Mouse (Mus musculus) heart, adult 2 months (tissue): ENCODE results near the gene Opa3. TPM values are rescaled to one million over a fixed set of nuclear protein-coding genes. Genes with fewer than 3 reads are reported as not detected.
A peak's percentile ranks its signal among the peaks of the same experiment; 100 is the strongest.

Experiments
- DNase-seq, 2 experiments: peaks; one replicate each; pipeline ENCODE4 v3.0.0; 2021
- H3K27ac ChIP-seq: fragments of 200-600 bp; 2 replicates; pipeline ENCODE4 v1.8.1; 2022
- H3K27me3 ChIP-seq: fragments of 200-500 bp; 2 replicates; pipeline ENCODE4 v1.6.1; 2012; ENCODE audit warnings: mild to moderate bottlenecking, low read length, inconsistent platforms, mixed read lengths; ENCODE audit not compliant: control insufficient read depth, insufficient read depth
- H3K36me3 ChIP-seq: fragments of 200-500 bp; 2 replicates; pipeline ENCODE4 v1.6.1; 2012; ENCODE audit warnings: low read length, inconsistent platforms; ENCODE audit not compliant: control insufficient read depth, insufficient read depth
- H3K4me1 ChIP-seq: fragments of 200-500 bp; 2 replicates; pipeline ENCODE4 v1.6.1; 2011; ENCODE audit warnings: low read length; ENCODE audit not compliant: control insufficient read depth, insufficient read depth
- H3K4me3 ChIP-seq: fragments of 200-600 bp; 2 replicates; pipeline ENCODE4 v1.8.1; 2022
- H3K79me2 ChIP-seq: fragments of 200-500 bp; replicated peaks from 2 replicates; pipeline ENCODE4 v1.6.1; 2012; ENCODE audit warnings: mild to moderate bottlenecking, inconsistent platforms, low read length, moderate library complexity, mixed read lengths; ENCODE audit not compliant: control insufficient read depth, insufficient read depth
- H3K9ac ChIP-seq: fragments of 200-500 bp; 2 replicates; pipeline ENCODE4 v1.6.1; 2012; ENCODE audit warnings: low read depth, mild to moderate bottlenecking, control low read depth, inconsistent platforms, low read length, mixed read lengths
- CTCF ChIP-seq: fragments of 200-600 bp; IDR thresholded peaks from 2 replicates; pipeline ENCODE4 v1.8.1; 2022; ENCODE audit warnings: antibody characterized with exemption, mild to moderate bottlenecking, moderate library complexity
- EP300 ChIP-seq: fragments of 200-500 bp; IDR thresholded peaks from 2 replicates; pipeline ENCODE4 v1.6.1; 2011; ENCODE audit warnings: low read depth, low read length, control low read depth; ENCODE audit not compliant: insufficient read depth
- POLR2A ChIP-seq: fragments of 200-500 bp; IDR thresholded peaks from 2 replicates; pipeline ENCODE4 v1.6.1; 2011; ENCODE audit warnings: mild to moderate bottlenecking, low read depth, low read length, control low read depth; ENCODE audit not compliant: insufficient read depth
- WGBS: fragments of 180-500 bp; shearing (Covaris S2); methylation state at CpG from one replicate; pipeline ENCODE4 v1.1.7; 2018; 5-methylcytosine and 5-hydroxymethylcytosine counted together
- intact Hi-C: fragments of 180-260 bp; cut with DNase I; formaldehyde crosslinking; loops from one replicate; pipeline ENCODE4 v1.15.1; 2025
- polyA plus RNA-seq: library from polyadenylated mRNA; depleted of rRNA; stranded (reverse); fragments of >200 nt; gene quantifications from 2 replicates; pipeline ENCODE4 v1.2.3, GENCODE M21; 2012
- total RNA-seq, 2 experiments: library from RNA; stranded (reverse); gene quantifications; 2 replicates each; pipeline ENCODE4 v1.2.3; 2021

Gene Opa3
- total and polyA plus RNA-seq, 3 experiments: 59.9 to 66.0 (median 64.6) TPM

- intact Hi-C loops: loop anchor here (5.0 kb wide), 2 partner anchors 115 to 135 kb away; partner anchors contain the start of gene Ercc1
- no peaks in the 10 kb centered on the region for H3K27me3 ChIP-seq
- peak; percentile 45 to 60 for DNase-seq
Observed at GRCm38 (mm10) chr7:19226817-19227797, 1.0 kb upstream of the Opa3 start.

GRCm38 (mm10) chr7:19228793-19229148, 637 bp downstream of the Opa3 start:
- intact Hi-C loops: loop anchor here (2.0 to 5.0 kb wide), 3 partner anchors 42 to 134 kb away; partner anchors contain the start of genes Ercc1 and Vasp
- Histone ChIP-seq H3K27me3 (no peaks in the 10 kb centered on the region), H3K27ac (peak overlapping the region; percentile 100), H3K4me3 (peak overlapping the region; percentile 84), H3K79me2 (peaks cover 1% of the 10 kb centered on the region; the same call in 1 of the 2 replicates), H3K36me3 (no peaks in the 10 kb centered on the region; the same call in 1 of the 2 replicates), H3K4me1 (peaks cover 9% of the 10 kb centered on the region; the same call in 1 of the 2 replicates), H3K9ac (peak overlapping the region; percentile 74)
- TF ChIP-seq CTCF (no peak), POLR2A (peak; percentile 79), EP300 (0 out of 2 replicates have a peak, but pooled peaks have one; percentile 4)
- under 1% methylated on average over 14 of the region's 14 CpGs for WGBS
- no peak for DNase-seq

More at GRCm38 (mm10) chr7:19226817-19227797, 1.0 kb upstream of the Opa3 start:
- peak overlapping the region; percentile 71 for H3K4me3 ChIP-seq
- peaks cover 8% of the 10 kb centered on the region; the same call in 1 of the 2 replicates for H3K4me1 ChIP-seq
- H3K36me3 ChIP-seq: no peaks in the 10 kb centered on the region; the same call in 1 of the 2 replicates
- TF ChIP-seq EP300 (0 out of 2 replicates have a peak, but pooled peaks have one; percentile 27), POLR2A (no peak), CTCF (no peak)
- no peaks in the 10 kb centered on the region; the same call in 1 of the 2 replicates for H3K79me2 ChIP-seq
- peak overlapping the region; percentile 82 for H3K9ac ChIP-seq
- peak overlapping the region; percentile 100 for H3K27ac ChIP-seq
- WGBS: 9% methylated on average over 20 of the region's 20 CpGs

- no peaks in the 10 kb centered on the region for H3K27me3 ChIP-seq
- H3K79me2 ChIP-seq: peaks cover 1% of the 10 kb centered on the region; the same call in 1 of the 2 replicates
- TF ChIP-seq CTCF: no peak
- no peak for TF ChIP-seq POLR2A
- TF ChIP-seq EP300: no peak
- peak overlapping the region; percentile 74 for H3K9ac ChIP-seq
- H3K27ac ChIP-seq: peak overlapping the region; percentile 100
- 20% methylated on average over 5 of the region's 5 CpGs for WGBS
- peak overlapping the region; percentile 84 for H3K4me3 ChIP-seq
- no peak for DNase-seq
- intact Hi-C loops: loop anchor here (2.0 to 5.0 kb wide), 3 partner anchors 41 to 133 kb away; partner anchors contain the start of genes Ercc1 and Vasp
- H3K4me1 ChIP-seq: peaks cover 9% of the 10 kb centered on the region; the same call in 1 of the 2 replicates
- no peaks in the 10 kb centered on the region; the same call in 1 of the 2 replicates for H3K36me3 ChIP-seq
Observed at GRCm38 (mm10) chr7:19229404-19229803, 1.3 kb downstream of the Opa3 start.

- Histone ChIP-seq H3K27ac (0 out of 2 replicates have a peak overlapping the region, but pooled peaks have one; percentile 5), H3K4me3 (no peak overlapping the region), H3K27me3 (no peaks in the 10 kb centered on the region), H3K79me2 (peaks cover 5% of the 10 kb centered on the region), H3K9ac (no peak overlapping the region), H3K4me1 (peaks cover 11% of the 10 kb centered on the region; the same call in 1 of the 2 replicates), H3K36me3 (no peaks in the 10 kb centered on the region; the same call in 1 of the 2 replicates)
- TF ChIP-seq CTCF (no peak), EP300 (no peak), POLR2A (no peak)
- 62% methylated on average over 2 of the region's 2 CpGs for WGBS
- intact Hi-C loops: no loop called here
- no peak for DNase-seq
Observed at GRCm38 (mm10) chr7:19230041-19230580, 2.0 kb downstream of the Opa3 start.

- 89% methylated on average over 5 of the region's 5 CpGs for WGBS
- no peak overlapping the region for H3K4me3 ChIP-seq
- TF ChIP-seq CTCF (no peak), POLR2A (no peak), EP300 (no peak)
- intact Hi-C loops: no loop called here
- peaks cover 9% of the 10 kb centered on the region; the same call in 1 of the 2 replicates for H3K4me1 ChIP-seq
- no peak for DNase-seq
- no peak overlapping the region for H3K27ac ChIP-seq
- H3K27me3 ChIP-seq: no peaks in the 10 kb centered on the region
- no peak overlapping the region for H3K9ac ChIP-seq
- peaks cover 5% of the 10 kb centered on the region for H3K79me2 ChIP-seq
- H3K36me3 ChIP-seq: no peaks in the 10 kb centered on the region
Observed at GRCm38 (mm10) chr7:19230899-19231298, 2.8 kb downstream of the Opa3 start.
